Mouse (Mus musculus) thymus, postnatal 36 days (tissue): ENCODE data around the gene Cnr1.

ENCODE experiments used
- DNase-seq, 2 experiments: peaks; one replicate each; pipeline ENCODE4 v3.0.0; 2022; ENCODE audit warnings: mixed read lengths in 2 of 2

The Cnr1 gene

DNA sequence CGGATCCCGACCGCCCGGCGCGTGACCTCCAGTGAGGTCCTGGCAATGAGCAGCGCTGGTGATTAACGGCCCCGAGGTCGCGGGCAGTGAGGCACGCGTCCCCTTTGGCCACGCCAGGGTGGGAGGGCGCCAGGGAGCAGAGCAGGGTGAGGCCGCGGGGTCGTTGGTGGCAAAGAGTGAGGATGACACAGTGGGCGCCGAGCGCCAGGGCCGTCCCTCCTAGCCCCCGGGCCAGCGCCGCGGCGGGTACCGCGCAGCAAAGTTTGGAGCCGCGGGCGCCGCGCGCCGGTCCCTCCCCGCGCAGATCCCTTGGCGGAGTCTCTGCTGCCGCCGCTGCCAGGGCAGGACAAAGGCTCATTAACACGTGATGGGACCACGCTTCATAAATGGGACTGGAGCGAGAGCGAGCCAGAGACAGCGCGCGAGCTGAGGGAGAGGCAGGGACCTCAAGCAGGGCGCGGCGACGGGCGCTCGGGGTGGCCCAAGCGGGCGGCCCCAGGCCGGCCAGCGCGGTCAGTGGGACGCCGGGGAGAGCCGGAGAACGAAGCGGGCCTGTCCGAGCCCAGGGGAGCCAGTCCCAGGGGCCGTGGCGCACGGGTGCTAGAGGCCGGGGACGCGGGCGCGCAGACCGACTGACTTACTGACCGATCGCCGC is at the start of gene Cnr1:
Gene Cnr1 (plus strand): TSS at position 360 of the 655 bp plus-strand sequence.
- peak in 1 of 2 experiments; percentile 7 for DNase-seq

DNA sequence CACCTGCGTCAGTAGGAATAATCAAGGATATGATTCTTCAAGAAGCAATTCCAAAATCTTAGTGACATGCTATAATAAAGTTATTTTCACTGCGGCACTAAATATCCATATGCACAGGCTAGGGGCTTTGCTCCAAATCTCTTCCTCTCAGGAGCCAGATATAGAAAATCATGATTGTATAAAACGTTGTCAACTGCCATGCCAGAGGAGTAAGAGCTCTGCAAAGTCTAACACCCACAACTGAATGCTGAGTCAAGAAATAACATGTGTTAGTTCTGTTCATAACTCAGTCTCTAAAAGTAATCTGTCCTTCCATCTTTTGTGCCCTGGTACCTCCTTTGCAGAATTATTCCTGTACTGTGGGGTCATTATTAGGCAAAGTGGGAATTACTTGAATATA is 44.4 kb upstream of the Cnr1 start:
- DNase-seq: no peak

DNA sequence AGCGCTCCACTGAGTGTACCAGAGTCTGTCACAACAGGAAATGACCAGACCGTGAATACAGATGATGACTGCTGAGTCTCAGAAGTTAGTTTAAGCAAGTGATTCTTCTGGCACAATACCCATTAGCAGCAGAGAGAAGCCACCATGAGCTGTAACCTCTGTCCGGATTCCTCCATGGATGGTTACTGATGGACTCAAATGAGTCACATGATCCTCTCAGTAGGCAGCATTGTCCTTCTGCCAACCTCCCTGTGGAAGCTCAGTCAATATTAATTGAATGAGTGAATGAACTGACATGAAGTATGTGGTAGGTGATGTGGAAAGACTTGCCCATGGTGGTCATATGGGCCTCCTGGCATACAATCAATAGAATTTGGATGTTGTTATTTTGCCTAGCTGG is 38.4 kb upstream of the Cnr1 start:
- no peak for DNase-seq

DNA sequence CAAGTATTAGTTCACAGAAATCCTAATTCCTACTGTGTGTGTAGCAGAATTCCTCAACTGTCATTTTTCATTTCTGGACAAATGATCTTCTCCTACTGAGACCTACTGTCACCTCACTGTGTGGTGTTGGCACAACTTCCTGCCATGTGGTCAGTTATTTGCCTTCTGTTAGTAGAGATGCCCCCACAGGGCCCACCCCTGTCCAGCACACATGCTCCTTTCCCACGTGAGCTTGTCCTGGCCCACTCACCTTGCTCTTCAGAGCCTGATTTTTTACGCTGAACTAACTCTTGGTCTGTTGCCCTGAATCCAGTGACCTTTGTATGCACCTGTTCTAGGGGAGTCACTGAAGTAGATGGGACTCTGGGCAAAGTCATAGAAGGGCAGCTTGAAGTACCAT is 34.4 kb upstream of the Cnr1 start:
- DNase-seq: no peak

DNA sequence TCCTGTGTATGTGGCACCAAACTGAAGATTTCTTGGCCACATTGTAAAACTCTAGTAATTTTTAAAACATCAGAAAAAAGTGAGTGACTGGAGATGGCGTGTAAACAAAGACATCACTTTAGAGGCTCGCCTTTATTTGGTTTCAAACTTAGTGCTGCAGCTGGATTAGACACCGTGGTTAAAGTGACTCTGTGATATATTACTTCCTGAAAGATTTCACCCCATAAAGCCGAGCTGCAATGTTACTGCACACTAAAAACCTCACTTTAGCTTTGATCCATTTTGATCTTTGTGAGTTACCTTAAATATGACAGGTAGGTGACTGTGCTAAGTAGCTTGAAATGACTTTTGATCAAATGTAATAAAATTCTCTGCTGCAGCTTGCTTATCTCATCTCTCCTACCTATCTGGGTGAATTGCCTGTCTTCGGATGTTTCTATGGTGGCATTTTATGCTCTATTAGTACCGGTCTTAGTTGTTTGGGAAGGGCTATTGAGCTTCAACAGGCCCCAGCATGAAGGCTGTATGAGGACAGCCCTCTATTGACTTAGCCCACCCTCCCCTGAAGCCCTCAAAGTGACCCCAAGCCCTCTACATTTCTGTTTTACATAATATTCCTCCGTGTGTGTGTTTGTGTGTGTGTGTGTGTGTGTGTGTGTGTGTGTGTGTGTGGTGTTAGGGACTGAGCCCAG is 32.1 kb upstream of the Cnr1 start:
- DNase-seq: no peak

DNA sequence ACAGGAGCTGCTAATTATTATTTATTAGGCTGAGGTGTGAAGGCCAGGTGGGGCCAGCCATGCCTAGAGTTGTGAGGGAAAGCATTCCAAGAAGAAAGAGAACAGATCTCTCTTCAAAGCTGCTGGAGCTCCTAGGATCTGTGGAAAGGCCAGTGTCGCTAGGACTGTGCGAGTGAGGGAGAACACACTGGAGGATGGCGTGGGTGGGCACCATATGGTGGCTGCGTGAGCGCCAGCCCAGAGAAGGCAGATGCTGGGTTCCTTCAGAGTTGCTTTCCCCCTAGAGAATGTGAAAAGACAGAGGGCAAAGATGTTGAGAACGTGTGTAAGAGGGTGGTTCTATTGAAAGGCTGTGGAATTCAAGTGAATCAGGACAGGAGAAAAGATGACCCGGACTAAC is 30.6 kb upstream of the Cnr1 start:
- no peak for DNase-seq

DNA sequence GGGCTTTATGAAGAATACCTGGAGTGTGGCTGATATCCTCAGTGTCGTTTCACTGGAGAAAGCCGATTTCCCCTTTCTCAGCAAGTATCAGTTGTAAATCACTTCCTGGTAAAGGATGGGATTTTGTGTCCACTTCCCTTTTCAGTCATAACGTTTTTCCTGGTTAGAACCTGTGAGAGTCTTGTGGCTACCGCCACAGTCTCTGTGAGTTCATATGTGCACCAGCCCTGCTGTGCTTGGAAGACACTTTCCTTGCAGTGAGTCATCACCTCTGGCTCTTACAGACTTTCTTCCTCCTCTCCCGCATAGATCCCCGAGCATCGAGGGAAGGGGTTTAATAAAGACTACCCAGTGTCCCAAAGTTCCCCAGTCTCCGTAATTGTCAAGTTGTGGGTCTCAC is 29.3 kb upstream of the Cnr1 start:
- DNase-seq: no peak

DNA sequence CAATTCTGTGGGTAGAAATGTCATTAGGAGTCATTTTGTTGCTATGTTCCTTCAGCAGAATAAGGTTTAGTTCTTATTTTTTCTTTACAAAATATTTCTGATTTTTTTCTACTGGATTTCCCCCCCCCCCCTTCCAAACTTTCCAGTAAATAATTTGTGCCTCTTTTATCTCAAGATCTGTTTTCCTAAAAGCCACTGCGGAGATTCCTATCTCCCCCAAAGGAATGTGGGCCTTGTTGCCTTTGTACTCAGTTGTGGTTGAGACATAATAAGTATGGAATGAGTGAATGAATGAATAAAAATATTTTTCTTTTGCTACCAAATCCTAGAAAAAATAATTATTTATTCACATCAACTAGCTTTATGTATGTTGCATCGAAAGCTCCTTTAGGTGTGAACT is 28.9 kb upstream of the Cnr1 start:
- DNase-seq: no peak

DNA sequence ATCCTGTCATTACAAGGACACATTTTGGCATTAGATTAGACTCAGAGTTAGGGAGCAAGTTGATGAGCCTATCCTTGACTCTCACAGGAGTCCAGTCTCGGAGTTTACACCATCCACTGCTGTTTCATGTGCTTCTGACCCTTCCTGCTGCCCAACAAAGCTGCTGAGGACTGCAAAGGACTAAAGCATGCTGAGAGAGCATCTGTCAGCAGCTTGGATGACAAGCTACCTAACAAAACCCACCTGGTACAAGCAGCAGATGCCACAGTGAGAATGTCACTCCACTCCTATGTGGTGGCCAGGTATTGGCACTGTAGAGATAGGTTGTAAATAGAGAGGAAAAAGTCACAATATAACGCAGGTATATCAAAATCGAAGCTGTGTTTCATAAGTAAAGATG is 22.7 kb upstream of the Cnr1 start:
- DNase-seq: no peak

DNA sequence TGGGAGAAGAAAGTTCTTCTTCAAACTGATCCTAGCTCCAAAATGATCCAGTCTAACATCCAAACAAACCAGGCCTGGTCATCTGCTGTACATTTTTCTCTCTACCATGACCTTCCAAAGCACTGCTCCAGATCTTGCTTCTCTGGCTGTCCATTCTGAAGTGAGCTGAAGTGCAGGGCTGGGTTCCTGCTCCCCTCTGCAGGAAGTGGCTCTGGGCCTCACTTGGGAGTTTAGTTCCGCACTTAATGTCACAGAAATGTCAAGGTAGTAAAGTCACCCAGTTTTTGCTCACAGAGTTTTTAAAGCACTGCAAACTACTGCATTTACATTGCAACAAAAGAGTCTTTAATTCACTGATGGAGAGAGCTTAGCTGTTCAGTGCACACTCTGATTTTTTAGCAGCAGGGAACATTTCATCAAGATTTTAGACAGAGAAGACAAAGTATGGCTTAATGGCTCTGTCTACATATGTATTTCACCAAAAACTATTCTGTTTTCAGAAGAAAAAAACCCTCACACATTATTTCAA is 20.5 kb upstream of the Cnr1 start:
- DNase-seq: no peak

DNA sequence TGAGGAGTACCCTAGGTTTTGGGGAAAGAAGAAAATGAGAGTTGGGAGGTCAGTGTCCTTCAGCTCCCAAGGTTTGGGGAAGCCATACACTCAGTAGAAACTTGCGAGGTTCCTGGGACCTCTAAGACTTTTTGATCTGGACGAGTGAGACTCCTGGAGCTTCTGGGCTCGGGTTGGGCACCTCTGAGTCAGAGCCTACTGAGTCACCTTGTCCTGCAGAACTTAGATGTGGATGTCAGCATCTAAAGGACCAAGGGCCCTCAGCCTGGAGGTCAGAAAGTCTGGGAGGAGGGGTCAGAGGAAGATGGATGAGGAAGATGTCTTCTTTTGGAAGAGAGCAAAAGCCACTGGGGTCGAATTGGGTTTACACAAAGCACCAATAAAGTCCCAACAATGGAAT is 19.6 kb upstream of the Cnr1 start:
- DNase-seq: no peak

DNA sequence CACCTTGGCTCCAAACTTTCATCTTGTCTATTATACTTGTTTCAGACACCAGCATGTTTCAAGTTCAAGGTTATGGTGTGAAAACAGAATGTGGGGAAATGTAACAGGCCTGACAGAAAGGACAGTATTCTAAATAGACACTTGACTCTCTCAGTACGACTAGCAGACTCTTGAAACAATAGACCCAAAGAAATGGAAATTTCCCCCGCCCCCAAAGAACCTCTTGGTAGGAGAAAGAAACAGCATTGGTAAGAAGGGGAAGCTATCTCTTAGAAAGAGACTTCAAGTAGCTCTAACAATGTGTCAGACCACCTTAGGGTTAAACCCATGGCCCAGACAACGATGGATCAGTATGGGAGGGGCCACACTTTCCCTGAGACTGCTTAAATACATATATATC is 15.6 kb upstream of the Cnr1 start:
- no peak for DNase-seq

DNA sequence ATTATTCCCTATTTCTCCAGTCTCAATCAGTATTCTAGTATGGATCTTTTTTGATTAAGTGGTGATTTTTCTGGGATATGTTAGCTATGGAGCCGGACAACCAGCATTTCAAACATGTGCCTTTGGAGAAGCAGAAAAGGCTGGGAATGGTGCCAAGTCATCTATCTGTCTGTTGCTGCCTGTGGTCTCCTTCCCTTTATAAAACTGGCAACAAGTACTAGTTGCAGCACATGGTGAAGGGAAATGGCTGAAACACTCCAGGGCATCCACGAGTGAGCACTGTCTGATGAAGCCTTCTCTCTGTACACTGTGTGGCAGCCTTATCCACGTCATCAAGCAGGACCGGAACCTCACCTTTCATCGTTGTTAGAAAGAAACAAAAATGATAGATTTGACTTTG is 8.7 kb upstream of the Cnr1 start:
- no peak for DNase-seq

DNA sequence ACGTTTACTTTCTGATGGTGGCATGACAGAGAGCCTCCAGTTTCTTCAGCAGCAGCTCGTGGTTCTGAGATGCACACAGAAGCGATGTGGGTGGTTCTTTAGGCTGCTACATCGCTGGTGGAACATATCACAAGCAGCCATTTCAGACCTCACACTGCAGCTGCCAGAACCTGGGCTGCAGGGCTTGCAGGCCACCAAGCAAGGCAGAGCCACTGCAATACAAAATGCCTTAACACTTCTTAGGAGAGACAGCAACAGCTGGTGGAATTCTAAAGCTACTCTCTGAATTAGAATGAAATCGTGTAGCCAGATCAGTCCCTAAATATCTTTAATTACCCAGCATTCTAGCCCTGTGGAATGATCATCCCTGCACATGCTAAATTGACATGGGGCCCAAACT is 3.6 kb upstream of the Cnr1 start:
- DNase-seq: no peak

DNA sequence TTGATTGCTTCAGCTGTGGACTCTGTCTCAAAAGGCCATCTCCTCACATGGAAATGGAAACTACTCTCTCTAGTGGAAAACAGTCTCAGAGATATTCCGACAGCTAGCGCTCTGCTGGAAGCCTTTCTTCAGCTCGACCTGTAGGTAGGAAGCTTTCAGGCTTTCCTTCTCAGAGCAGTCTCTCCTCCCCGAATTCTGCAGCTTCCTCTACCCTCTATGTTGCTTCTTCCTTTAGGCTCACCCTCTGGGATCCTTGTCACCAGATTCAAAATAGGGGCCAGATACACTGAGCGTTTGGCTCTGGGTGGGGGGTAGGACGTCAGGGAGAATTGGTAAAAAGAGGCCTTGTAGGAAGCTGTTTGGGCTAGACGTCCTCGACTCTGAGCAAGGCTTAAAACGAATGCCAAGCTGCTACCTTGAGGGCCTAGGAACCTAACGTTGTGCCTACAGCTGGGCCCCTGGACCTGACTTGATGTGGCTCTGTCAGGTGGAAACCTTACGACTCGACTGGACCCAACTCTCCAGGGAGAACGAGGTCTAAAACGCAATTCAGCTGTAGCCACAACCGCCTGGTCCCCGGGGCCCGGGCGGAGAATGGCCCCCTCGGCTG is 1.1 kb upstream of the Cnr1 start:
- no peak for DNase-seq

DNA sequence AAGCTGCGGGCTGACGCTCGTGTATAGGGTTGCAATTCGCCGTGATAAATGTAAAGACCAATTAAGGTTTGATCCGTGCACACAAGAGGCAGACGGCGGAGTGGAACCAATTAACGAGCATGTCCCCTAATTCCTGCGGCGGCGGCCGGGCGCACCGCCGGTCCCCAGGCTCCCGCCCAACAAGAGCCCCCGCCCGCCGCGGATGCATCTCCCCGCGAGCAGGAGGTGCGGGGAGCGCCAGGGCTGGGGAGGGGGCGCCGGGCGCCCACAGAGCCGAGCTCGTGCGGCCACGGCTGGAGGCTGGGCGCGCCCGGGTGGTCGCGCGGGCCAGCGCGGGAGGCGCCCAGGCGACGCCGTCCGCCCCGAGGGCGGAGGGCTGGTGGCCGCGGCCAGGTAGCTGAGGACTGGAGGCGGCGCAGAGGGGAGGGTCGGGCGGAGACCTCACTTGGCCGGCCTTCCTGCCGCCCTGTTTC is 596 bp upstream of the Cnr1 start:
- no peak for DNase-seq

DNA sequence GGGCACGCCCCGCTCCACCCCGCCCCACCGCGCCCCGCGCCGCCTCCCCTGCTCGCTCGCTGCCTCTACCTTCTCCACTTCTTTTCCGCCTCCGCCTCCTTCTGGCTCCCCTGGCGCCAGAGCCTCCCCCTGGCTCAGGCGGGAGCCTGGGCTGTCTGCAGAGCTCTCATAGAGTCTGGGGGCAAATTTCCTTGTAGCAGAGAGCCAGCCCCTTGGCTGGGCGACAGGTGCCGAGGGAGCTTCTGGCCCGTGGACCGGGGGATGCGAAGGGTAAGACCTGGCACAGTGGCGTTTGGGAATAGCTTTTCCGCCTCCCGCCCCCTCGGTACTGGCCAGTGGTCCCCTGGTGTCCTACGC is 474 bp downstream of the Cnr1 start:
- DNase-seq: no peak

DNA sequence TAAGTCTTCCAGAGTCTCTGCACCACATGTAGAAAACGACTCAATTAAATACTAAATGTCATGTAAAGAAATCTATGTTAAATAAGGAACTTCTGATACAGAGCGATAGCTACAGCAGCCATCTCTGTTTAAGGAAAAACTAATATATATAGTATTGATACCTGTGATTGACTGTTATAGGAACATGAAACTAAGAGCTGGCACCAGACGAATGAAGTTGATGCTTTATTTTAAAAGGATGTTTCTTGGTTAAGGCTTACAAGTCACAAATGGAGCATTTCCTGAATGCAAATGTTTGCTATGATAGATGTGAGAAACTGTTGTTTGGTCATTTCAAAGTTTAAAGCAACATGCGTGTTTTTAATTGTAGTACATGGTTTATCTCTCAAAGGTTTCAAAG is 1.1 kb downstream of the Cnr1 start:
- DNase-seq: no peak

DNA sequence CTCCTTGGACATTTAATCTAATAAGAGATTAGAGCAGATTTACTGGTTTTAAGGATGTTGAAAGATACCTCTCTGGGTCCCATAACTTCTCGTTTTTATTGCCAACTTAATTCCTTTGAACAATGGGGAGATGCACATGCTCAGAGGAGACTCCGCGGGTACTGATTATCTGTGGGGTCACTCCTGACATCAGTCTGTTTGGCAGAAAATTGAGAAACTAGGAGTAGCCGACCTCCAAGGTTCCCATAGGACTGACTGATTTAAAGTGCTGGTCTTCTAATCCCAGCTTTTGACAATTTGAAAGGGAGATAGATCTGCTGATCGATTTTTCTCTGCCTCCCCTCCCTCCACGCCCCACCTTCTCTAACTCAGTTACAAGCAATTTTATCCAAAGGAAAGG is 1.6 kb downstream of the Cnr1 start:
- DNase-seq: no peak

DNA sequence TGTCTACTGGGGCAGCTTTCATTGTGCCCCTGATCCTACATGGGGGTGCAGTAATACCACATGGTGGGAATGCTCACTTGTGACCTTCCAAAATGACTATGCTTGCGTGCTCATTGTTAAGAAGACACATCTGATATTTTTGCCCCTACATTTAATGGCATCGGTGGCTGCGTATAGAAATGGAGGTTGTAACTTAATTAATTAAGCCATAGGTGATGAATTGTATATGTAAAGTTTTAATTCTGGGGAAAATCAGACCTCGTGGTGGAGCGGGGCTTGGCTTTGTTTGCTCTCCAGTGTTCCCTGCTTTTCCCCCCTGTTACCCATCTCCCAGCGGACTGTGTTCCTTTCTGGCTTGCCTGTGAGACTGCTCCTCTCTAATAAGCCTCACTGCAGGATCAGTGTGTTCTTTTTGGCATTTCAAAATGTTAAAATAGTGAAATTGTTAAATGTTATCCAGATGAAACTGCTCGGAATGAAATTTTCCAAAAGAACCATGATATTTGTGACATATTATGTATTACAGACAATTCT is 2.4 kb downstream of the Cnr1 start:
- no peak for DNase-seq

DNA sequence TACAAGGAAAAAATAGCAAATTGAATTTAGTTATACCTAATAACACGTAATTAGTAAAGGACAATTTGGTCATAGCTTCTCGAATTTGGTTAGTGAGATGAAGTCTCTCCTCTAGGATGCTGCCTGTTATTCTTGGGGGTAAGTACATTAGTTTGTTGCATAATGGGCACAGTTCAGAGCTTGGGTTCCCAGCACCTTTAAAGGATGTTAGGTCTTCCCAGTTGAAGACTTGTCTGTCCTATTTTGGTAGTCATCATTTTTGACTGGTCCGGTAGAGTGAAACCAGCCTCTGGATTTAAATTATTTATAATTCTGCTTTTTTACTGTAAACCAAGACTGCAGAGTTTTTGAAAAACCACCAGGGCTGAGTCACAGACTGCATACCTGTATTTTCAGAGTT is 3.3 kb downstream of the Cnr1 start:
- DNase-seq: no peak

DNA sequence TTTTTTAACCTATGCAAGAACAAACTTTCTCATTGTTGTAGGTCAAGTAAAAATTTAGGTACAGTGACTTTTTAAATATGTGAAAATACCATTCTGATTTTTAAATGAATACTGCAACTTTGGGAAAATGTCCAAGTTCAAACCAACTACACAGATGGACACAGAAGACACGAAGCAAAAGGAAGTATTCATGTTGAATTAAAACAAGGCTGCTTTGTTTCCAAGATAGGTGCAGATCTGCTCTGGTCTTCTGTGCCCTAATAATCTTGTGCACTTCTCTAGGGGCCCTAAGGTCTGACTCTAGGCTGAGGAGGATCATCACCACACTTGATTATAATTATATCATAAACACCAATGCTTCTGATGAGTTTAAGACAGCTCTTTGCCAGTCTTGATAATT is 4.1 kb downstream of the Cnr1 start:
- no peak for DNase-seq

DNA sequence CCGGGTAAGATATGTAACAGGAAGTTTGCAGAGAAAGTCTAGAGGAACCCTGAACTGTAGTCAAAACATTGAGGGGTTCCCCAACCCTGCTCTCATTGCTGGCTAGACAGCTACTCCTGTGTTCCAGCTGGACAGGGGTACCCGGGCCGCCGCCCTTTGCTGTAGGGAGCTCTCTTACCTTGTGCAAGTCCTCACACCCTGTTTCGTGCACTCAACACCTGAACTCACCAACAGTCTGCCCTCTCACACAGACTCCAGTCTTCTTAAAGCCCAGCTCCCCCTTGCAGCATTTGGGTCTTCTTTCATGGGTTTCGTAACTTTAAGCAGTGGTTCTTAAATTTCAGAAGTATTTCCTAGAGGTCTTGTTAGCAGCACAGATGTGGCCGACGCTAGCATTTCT is 7.0 kb downstream of the Cnr1 start:
- DNase-seq: no peak

DNA sequence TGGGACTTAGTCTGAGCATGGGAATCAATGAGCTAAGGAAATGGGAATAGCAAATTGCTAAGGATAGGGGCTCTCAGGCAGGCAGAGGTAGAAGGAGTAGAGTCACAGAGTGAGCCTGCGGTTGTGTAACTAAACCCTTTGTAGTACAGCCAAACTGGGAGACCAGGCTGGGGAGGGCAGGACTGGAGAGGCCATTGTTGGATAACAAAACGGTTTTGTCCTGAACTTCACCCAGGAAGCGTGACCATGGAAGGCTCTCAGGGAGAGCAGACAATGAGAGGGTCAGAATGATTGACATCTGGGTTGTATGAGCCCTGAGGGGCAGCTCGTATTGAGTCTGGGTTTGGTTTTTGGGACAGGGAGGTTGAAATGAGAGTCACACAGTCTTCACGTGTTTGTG is 17.2 kb downstream of the Cnr1 start:
- DNase-seq: no peak
